Mouse (Mus musculus) MEL (cell line): ENCODE measurements around the gene Cdkal1.

Experiments used
- CTCF ChIP-seq, 3 experiments: IDR thresholded peaks in 2 of 3; conservative IDR thresholded peaks in 1 of 3; 2 replicates each; pipeline ENCODE4 v1.5.1; 2011 to 2012; ENCODE audit warnings: low read length in 3 of 3, low read depth in 2 of 3, mild to moderate bottlenecking in 2 of 3, improper control_type of control experiment in 1 of 3, inconsistent platforms in 1 of 3, mixed read lengths in 1 of 3, moderate library complexity in 1 of 3; ENCODE audit not compliant: control insufficient read depth in 1 of 3, insufficient read depth in 1 of 3, poor library complexity in 1 of 3, severe bottlenecking in 1 of 3
- E2F4 ChIP-seq: IDR thresholded peaks from 2 replicates; pipeline ENCODE4 v1.6.1; 2011; ENCODE audit warnings: low read depth, low read length, improper control_type of control experiment, borderline replicate concordance
- POLR2A ChIP-seq, 2 experiments: IDR thresholded peaks; 2 replicates each; pipeline ENCODE4 v1.6.1; 2011 to 2012; ENCODE audit warnings: low read length in 2 of 2, mild to moderate bottlenecking in 2 of 2, control low read depth in 1 of 2, improper control_type of control experiment in 1 of 2, low read depth in 1 of 2, moderate library complexity in 1 of 2; ENCODE audit not compliant: control insufficient read depth in 1 of 2, insufficient read depth in 1 of 2, poor library complexity in 1 of 2
- RAD21 ChIP-seq: IDR thresholded peaks from 2 replicates; pipeline ENCODE4 v1.6.1; 2011; ENCODE audit warnings: mild to moderate bottlenecking, low read depth, low read length, improper control_type of control experiment
- TCF12 ChIP-seq: IDR thresholded peaks from 2 replicates; pipeline ENCODE4 v1.6.1; 2014; ENCODE audit warnings: low read depth, mild to moderate bottlenecking, inconsistent platforms, low read length, improper control_type of control experiment, moderate library complexity
- ZKSCAN1 ChIP-seq: IDR thresholded peaks from 2 replicates; pipeline ENCODE4 v1.6.1; 2012; ENCODE audit warnings: low read depth, mild to moderate bottlenecking, inconsistent platforms, low read length, improper control_type of control experiment, moderate library complexity

DNA sequence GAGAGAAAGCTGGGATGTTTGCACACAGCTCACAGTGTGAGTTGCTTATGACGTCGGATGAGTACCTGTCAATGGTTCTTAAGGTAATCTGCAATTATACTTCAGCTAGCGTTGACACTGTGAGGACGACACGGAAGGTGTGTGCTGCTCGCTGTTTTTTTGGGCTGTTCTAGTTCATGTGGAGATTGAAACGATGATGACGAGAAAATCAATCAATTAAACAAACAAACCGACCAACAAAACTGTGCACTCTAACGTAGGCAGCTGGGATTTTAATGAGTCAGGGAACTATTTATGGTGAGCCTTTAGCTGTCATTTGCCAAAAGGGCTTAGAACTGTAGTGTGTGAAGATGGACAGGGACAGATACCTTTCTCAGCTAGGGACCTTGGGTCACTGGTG lies 494.6 kb downstream of the Cdkal1 start:
- TF ChIP-seq ZKSCAN1 = no peak
- no peak for TF ChIP-seq CTCF (IDR thresholded peaks at IDR 0.05 in 2 of 3, conservative IDR thresholded peaks at IDR 0.05 in 1 of 3; ENCODE audit: control insufficient read depth in 1 of 3, insufficient read depth in 1 of 3, low read depth in 2 of 3, low read length in 3 of 3, poor library complexity in 1 of 3, severe bottlenecking in 1 of 3)
- TF ChIP-seq POLR2A (IDR thresholded peaks at IDR 0.05; ENCODE audit: control insufficient read depth in 1 of 2, insufficient read depth in 1 of 2, low read depth in 1 of 2, low read length in 2 of 2, poor library complexity in 1 of 2) = no peak
- no peak for TF ChIP-seq E2F4
- no peak for TF ChIP-seq TCF12
- TF ChIP-seq RAD21 = no peak
